Mouse (Mus musculus) mesoderm, embryonic 11.5 days (tissue): ENCODE data around the gene Ythdf1.

ENCODE experiments used
- DNase-seq: peaks from one replicate; pipeline ENCODE4 v3.0.0-alpha.2; 2012; ENCODE audit warnings: low read depth, low spot score

Gene Ythdf1

DNA sequence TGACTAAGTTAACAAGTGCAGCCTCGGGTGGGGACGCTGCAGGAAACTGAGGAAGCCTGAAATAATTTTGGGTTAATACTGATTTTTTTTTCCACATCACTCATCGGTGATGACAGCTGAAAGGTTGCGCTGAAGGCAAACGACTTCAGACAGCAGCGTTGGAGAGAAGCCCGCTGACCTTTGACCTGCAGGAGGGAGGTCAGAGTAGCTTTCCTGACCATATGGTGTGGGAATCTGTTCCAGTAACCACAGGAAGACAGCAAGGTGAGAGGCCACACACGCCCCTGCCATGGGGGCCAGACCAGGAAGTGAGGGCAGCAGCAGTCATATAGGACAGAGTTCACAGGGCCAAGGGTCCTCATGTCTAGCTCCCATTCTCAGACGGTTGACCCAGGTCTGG is 39.5 kb downstream of the Ythdf1 start:
- DNase-seq, result no peak

DNA sequence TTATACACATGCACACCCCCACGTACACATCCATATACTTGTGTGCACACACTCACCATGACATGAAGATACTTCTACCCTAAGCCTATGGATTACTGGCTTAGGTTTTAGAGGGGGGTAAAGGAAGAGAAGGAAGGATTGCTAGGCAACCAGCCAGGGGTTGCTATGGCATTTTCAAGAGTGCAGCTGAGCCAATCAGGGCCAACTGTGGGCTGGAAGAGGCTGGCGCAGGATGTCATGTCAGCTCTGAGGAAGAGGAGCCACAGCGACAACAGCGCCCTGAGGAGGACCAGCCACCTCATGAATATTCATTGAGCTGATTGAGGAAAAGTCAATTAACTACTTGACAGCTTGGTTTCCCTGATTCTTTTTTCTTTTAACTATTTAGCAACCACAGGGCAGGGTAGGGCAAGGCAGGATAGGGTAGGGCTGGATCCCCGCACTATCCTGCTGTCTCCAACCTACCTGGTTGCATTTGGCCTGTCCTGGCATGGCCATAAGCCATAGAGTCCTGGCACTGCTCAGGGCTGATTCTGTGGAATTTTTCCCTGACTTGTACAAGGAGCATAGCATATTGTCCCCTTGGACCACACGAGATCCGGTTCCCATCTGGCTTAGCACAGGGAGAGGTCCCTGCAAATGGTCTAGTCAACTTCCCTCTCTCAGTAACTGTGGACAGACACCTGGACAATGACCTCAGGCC is 41.2 kb downstream of the Ythdf1 start:
- peak; percentile 32 for DNase-seq

DNA sequence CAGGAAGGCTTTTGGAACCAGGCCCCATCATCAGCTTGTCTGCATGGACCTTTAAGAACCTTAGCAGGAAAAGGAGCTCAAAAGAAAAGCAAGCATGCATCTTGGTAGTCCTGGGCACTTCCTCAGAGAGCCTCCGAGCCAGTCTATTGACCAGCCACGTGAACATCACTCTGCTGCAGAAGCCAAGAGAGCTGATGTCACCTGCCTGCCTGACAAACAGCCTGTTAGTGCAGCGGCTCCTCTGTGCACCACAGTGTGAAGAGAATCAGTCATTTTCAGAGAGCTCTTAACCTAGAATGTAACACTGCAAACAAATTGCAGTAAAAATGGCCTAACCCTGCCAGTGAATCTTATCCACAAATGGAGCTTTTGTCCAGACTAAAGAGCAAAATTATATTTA is 50.7 kb downstream of the Ythdf1 start:
- DNase-seq, result no peak

DNA sequence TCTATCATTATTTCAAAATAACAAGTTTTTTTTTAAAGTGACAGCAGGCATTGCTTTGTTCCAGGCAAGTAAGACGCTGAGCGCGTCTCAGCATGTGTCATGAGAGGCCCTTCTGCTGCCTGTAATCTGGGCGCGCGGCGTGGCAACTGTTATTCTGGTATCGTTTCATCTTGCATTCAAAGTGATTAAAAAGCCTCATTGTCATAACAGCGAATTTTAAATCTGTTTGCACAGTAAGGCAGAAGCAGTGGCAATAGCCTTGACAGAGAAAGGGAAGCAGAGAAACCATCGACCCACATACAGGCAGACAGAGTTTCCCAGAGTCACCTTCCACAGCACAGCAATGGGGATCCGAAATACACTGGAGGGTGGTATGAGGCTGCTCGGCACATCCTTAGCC is 59.2 kb downstream of the Ythdf1 start:
- no peak for DNase-seq

GRCm38 (mm10) chr2:180857121-180857520 is 63.6 kb downstream of the Ythdf1 start:
- no peak for DNase-seq

- peak; percentile 52 for DNase-seq
Measured at GRCm38 (mm10) chr2:180855005-180855544, 65.7 kb downstream of the Ythdf1 start.
